Mouse (Mus musculus): ENCODE measurements at regions not wholly inside any gene's neighbourhood (a gene's known extent, or its start where the extent isn't known, plus 50 kb on each side); places are given as distances from the start of the nearest gene placed in this dataset.

DNA sequence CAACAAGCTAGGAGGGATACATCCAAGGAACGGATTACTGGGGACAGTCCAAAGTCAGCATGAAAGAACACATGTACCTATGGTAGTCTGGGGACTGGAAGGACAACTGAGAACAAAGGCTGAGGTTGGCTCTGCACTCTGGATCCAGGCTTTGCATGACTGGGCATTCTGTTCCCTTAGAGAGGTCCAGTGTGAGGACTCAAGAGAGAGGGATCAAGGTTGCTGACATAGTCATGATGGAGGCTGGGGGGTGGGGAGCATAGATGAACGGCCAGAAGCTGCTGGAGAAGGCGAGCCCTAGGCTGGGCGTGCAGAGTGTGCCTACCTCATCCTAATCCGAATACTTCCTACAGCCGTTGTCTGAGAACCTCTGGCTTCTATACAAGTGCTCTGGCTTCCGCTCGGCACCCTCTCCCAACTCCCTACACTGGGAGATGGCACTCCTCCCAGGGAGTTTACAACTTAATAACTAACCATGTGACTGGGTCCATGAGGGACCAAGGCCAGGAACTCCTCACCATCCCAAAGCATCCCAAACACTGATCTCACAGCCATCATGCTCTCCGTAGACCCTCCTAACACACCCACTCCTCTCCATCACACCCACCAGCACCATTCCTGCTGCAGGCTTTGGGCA, 75.7 kb upstream of the Tle3 start:
- Histone ChIP-seq H3K36me3 (ENCODE audit: control insufficient read depth, insufficient read depth, low read length) (no peaks in the 10 kb centered on the region), H3K4me1 (ENCODE audit: control insufficient read depth, insufficient read depth, low read depth, low read length) (peaks cover 9% of the 10 kb centered on the region), H3K27me3 (replicated peaks; ENCODE audit: control insufficient read depth, insufficient read depth, low read length) (peaks cover 2% of the 10 kb centered on the region), H3K9me3 (ENCODE audit: control insufficient read depth, low read length) (no peaks in the 10 kb centered on the region), H3K27ac (ENCODE audit: low read depth, low read length) (no peak overlapping the region), H3K4me3 (ENCODE audit: low read length) (no peak overlapping the region), H3K9ac (ENCODE audit: low read depth, low read length) (no peak overlapping the region), H3K4me2 (ENCODE audit: low read length) (no peak overlapping the region)
- WGBS, result 92% methylated on average over 9 of the region's 9 CpGs
- ATAC-seq, result no peak

GRCm38 (mm10) chr9:61297385-61297784, 74.8 kb upstream of the Tle3 start:
- no peak for ATAC-seq
- Histone ChIP-seq H3K36me3 (ENCODE audit: control insufficient read depth, insufficient read depth, low read length) (no peaks in the 10 kb centered on the region), H3K9me3 (ENCODE audit: control insufficient read depth, low read length) (no peaks in the 10 kb centered on the region), H3K9ac (ENCODE audit: low read depth, low read length) (no peak overlapping the region), H3K4me2 (ENCODE audit: low read length) (no peak overlapping the region), H3K4me1 (ENCODE audit: control insufficient read depth, insufficient read depth, low read depth, low read length) (peaks cover 9% of the 10 kb centered on the region), H3K27ac (ENCODE audit: low read depth, low read length) (no peak overlapping the region), H3K27me3 (replicated peaks; ENCODE audit: control insufficient read depth, insufficient read depth, low read length) (peaks cover 2% of the 10 kb centered on the region), H3K4me3 (ENCODE audit: low read length) (no peak overlapping the region)
- WGBS, result 59% methylated on average over 4 of the region's 4 CpGs

DNA sequence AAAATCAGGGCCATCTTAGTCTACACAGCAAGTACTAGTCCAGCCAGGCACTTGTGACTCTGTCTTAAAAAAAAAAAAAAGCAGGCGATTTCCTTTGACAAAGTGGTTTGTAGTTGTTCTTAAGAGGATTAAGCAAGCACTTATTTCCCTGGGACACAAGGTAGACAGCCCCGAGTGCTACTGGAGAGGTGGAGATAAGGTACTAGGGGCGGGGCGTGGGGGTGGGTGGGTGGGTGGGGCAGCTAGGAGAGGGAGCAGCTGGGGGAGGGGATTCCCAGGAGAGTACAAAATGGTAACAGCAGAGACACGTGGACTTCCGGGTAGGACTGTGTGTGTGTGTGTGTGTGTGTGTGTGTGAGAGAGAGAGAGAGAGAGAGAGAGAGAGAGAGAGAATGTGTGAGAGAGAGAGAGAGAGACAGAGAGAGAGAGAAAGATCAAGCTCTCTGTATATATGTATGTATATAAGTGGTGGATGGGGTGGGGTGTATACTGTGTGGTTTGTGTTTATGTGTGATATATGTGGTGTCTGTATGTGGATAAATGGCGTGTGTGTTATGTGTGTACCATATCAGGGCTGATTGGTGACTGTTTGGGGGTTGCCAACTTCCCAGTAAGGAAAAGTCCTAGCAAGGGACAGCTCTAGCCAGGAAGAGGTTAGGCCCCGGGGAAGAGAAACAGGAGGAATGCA, 72.1 kb upstream of the Tle3 start:
- WGBS, result 71% methylated on average over 8 of the region's 8 CpGs

GRCm38 (mm10) chr9:61301070-61301469, 71.1 kb upstream of the Tle3 start:
- 92% methylated on average over 8 of the region's 8 CpGs for WGBS
- Histone ChIP-seq H3K36me3 (ENCODE audit: control insufficient read depth, insufficient read depth, low read length) (no peaks in the 10 kb centered on the region), H3K9me3 (ENCODE audit: control insufficient read depth, low read length) (no peaks in the 10 kb centered on the region), H3K4me1 (ENCODE audit: control insufficient read depth, insufficient read depth, low read depth, low read length) (no peaks in the 10 kb centered on the region), H3K4me3 (ENCODE audit: low read length) (no peak overlapping the region), H3K4me2 (ENCODE audit: low read length) (no peak overlapping the region), H3K27ac (ENCODE audit: low read depth, low read length) (no peak overlapping the region), H3K9ac (ENCODE audit: low read depth, low read length) (no peak overlapping the region), H3K27me3 (replicated peaks; ENCODE audit: control insufficient read depth, insufficient read depth, low read length) (peaks cover 4% of the 10 kb centered on the region)
- ATAC-seq, result no peak

More for the DNA sequence above, 72.1 kb upstream of the Tle3 start:
- ATAC-seq, result no peak
- Histone ChIP-seq H3K9me3 (ENCODE audit: control insufficient read depth, low read length) (no peaks in the 10 kb centered on the region), H3K4me3 (ENCODE audit: low read length) (no peak overlapping the region), H3K27me3 (replicated peaks; ENCODE audit: control insufficient read depth, insufficient read depth, low read length) (peaks cover 4% of the 10 kb centered on the region), H3K36me3 (ENCODE audit: control insufficient read depth, insufficient read depth, low read length) (no peaks in the 10 kb centered on the region), H3K27ac (ENCODE audit: low read depth, low read length) (no peak overlapping the region), H3K4me1 (ENCODE audit: control insufficient read depth, insufficient read depth, low read depth, low read length) (no peaks in the 10 kb centered on the region), H3K4me2 (ENCODE audit: low read length) (no peak overlapping the region), H3K9ac (ENCODE audit: low read depth, low read length) (no peak overlapping the region)

- Histone ChIP-seq H3K27ac (ENCODE audit: low read depth, low read length) (no peak overlapping the region), H3K27me3 (replicated peaks; ENCODE audit: control insufficient read depth, insufficient read depth, low read length) (peaks cover 4% of the 10 kb centered on the region), H3K36me3 (ENCODE audit: control insufficient read depth, insufficient read depth, low read length) (no peaks in the 10 kb centered on the region), H3K9ac (ENCODE audit: low read depth, low read length) (no peak overlapping the region), H3K4me3 (ENCODE audit: low read length) (no peak overlapping the region), H3K9me3 (ENCODE audit: control insufficient read depth, low read length) (no peaks in the 10 kb centered on the region), H3K4me2 (ENCODE audit: low read length) (no peak overlapping the region), H3K4me1 (ENCODE audit: control insufficient read depth, insufficient read depth, low read depth, low read length) (no peaks in the 10 kb centered on the region)
- 21% methylated on average over 5 of the region's 5 CpGs for WGBS
- ATAC-seq, result no peak
Observed at GRCm38 (mm10) chr9:61302724-61303123, 69.4 kb upstream of the Tle3 start.

- no peak overlapping the region for H3K9ac ChIP-seq (ENCODE audit: low read depth, low read length)
- WGBS, result 78% methylated on average over 9 of the region's 9 CpGs
- H3K9me3 ChIP-seq (ENCODE audit: control insufficient read depth, low read length), result no peaks in the 10 kb centered on the region
- no peaks in the 10 kb centered on the region; the same call in 1 of the 2 replicates for H3K4me1 ChIP-seq (ENCODE audit: control insufficient read depth, insufficient read depth, low read depth, low read length)
- no peaks in the 10 kb centered on the region for H3K36me3 ChIP-seq (ENCODE audit: control insufficient read depth, insufficient read depth, low read length)
- H3K27me3 ChIP-seq (replicated peaks; ENCODE audit: control insufficient read depth, insufficient read depth, low read length), result peaks cover 4% of the 10 kb centered on the region
- H3K27ac ChIP-seq (ENCODE audit: low read depth, low read length), result no peak overlapping the region
- ATAC-seq, result no peak
- H3K4me2 ChIP-seq (ENCODE audit: low read length), result no peak overlapping the region
- no peak overlapping the region for H3K4me3 ChIP-seq (ENCODE audit: low read length)
Observed at GRCm38 (mm10) chr9:61306306-61306705, 65.9 kb upstream of the Tle3 start.

DNA sequence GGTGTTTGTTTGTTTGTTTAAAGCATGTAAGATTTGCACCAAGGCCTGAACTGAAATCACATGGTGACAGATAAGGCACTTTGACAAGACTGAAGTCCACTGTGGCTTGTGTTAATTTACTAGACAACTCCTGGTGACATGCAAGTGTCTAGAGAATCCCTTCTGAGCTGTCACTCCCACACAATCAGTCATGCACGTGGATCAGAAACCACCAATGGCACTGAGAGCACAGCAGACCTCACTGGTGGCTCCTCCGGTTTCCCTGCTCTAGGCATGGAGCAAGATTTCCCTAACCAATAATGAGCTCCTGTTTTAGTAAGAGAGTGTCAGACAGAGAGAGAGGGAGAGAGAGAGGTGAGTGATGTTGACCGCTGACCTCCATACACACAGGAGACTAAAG, 63.1 kb upstream of the Tle3 start:
- H3K4me2 ChIP-seq (ENCODE audit: low read length), result no peak overlapping the region
- no peak for ATAC-seq
- no peak overlapping the region for H3K27ac ChIP-seq (ENCODE audit: low read depth, low read length)
- peaks cover 6% of the 10 kb centered on the region for H3K4me1 ChIP-seq (ENCODE audit: control insufficient read depth, insufficient read depth, low read depth, low read length)
- H3K4me3 ChIP-seq (ENCODE audit: low read length), result no peak overlapping the region
- H3K36me3 ChIP-seq (ENCODE audit: control insufficient read depth, insufficient read depth, low read length), result no peaks in the 10 kb centered on the region
- WGBS, result 47% methylated on average over 3 of the region's 3 CpGs
- H3K9me3 ChIP-seq (ENCODE audit: control insufficient read depth, low read length), result no peaks in the 10 kb centered on the region
- H3K27me3 ChIP-seq (replicated peaks; ENCODE audit: control insufficient read depth, insufficient read depth, low read length), result peaks cover 2% of the 10 kb centered on the region; the same call in 1 of the 2 replicates
- no peak overlapping the region for H3K9ac ChIP-seq (ENCODE audit: low read depth, low read length)

GRCm38 (mm10) chr9:61309768-61310493, 62.2 kb upstream of the Tle3 start:
- no peak overlapping the region for H3K27ac ChIP-seq (ENCODE audit: low read depth, low read length)
- H3K4me2 ChIP-seq (ENCODE audit: low read length), result no peak overlapping the region
- no peaks in the 10 kb centered on the region for H3K36me3 ChIP-seq (ENCODE audit: control insufficient read depth, insufficient read depth, low read length)
- no peak for ATAC-seq
- 79% methylated on average over 8 of the region's 8 CpGs for WGBS
- peaks cover 2% of the 10 kb centered on the region; the same call in 1 of the 2 replicates for H3K27me3 ChIP-seq (replicated peaks; ENCODE audit: control insufficient read depth, insufficient read depth, low read length)
- H3K9me3 ChIP-seq (ENCODE audit: control insufficient read depth, low read length), result no peaks in the 10 kb centered on the region
- H3K4me1 ChIP-seq (ENCODE audit: control insufficient read depth, insufficient read depth, low read depth, low read length), result peaks cover 7% of the 10 kb centered on the region
- H3K9ac ChIP-seq (ENCODE audit: low read depth, low read length), result no peak overlapping the region
- no peak overlapping the region for H3K4me3 ChIP-seq (ENCODE audit: low read length)

DNA sequence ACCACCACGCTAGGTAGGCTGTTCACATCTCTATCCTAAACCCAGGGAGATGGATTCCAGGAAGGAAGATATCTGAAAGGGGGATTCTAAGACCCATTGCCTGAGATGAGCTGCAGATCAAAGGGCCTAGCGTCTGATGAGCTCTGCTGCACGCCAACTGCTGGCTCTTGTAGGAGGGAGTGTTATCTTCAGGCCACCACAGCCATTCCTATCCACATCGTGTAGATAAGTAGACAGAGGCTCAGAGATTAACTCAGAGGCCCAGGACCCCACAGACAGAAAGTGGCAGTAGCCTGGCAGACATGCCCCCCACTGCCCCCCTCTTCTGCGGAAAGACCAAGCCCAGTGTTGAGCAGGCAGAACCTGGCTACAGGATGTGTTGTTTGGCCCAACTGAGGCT, 61.6 kb upstream of the Tle3 start:
- no peak overlapping the region for H3K27ac ChIP-seq (ENCODE audit: low read depth, low read length)
- H3K4me2 ChIP-seq (ENCODE audit: low read length), result no peak overlapping the region
- H3K9me3 ChIP-seq (ENCODE audit: control insufficient read depth, low read length), result no peaks in the 10 kb centered on the region
- no peak overlapping the region for H3K4me3 ChIP-seq (ENCODE audit: low read length)
- H3K36me3 ChIP-seq (ENCODE audit: control insufficient read depth, insufficient read depth, low read length), result no peaks in the 10 kb centered on the region
- 82% methylated on average over 5 of the region's 5 CpGs for WGBS
- H3K27me3 ChIP-seq (replicated peaks; ENCODE audit: control insufficient read depth, insufficient read depth, low read length), result peaks cover 2% of the 10 kb centered on the region; the same call in 1 of the 2 replicates
- no peak for ATAC-seq
- peaks cover 14% of the 10 kb centered on the region for H3K4me1 ChIP-seq (ENCODE audit: control insufficient read depth, insufficient read depth, low read depth, low read length)
- no peak overlapping the region for H3K9ac ChIP-seq (ENCODE audit: low read depth, low read length)
